Comparison of ENCODE assay signal across 13 mouse cellular contexts in the genomic region with DNA sequence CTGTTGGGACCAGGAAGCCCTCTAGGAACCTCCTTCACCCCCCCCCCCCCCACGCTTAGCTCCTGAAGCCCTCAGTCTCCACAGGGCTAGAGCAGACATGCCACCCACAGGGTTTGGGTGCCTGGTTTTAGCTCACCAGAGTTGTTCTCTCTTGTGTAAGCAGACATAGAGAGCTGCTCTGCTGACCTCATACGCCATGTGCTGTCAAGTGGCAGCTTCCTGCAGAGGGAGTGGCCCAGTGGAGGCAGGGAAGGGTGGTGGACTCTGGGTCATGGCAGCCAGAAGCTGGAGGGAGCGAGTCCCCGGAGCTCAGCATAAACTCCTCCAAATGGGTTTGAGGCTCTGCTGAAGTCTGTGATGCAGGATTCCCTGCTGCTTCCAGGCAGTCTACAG. TPM values are rescaled to one million over a fixed set of nuclear protein-coding genes. Genes with fewer than 3 reads are reported as not detected.
DNase-seq lines count a peak whose midpoint lies in the region; ATAC-seq and TF ChIP-seq lines count a peak whose summit lies in the region.
"Had no signal": no experiment of that assay in that cellular context is flagged by ENCODE, and none has a peak within 500 bp of the region (broad histone marks: within the 10 kb centered on the region; RNA-seq: fewer than 3 reads in every experiment).

No protein-coding gene starts in this region.

- intact Hi-C loops in left cerebral cortex, postnatal 14 days (cut with DNase I), result no loop called here

- H3K27me3 ChIP-seq in heart, embryonic 12.5 days (replicated peaks), result peaks cover 26% of the 10 kb centered on the region
- H3K27me3 ChIP-seq in embryonic facial prominence, embryonic 10.5 days (replicated peaks; ENCODE audit: low read depth, poor library complexity, severe bottlenecking), result peaks cover 42% of the 10 kb centered on the region
- H3K27me3 ChIP-seq in thymus, adult 2 months (ENCODE audit: control insufficient read depth, insufficient read depth, low read length), result no peaks in the 10 kb centered on the region

- H3K4me1 ChIP-seq in heart, embryonic 12.5 days (replicated peaks), result peaks cover 11% of the 10 kb centered on the region
- peaks cover 24% of the 10 kb centered on the region for H3K4me1 ChIP-seq in embryonic facial prominence, embryonic 10.5 days
- no peaks in the 10 kb centered on the region; the same call in 1 of the 2 replicates for H3K4me1 ChIP-seq in thymus, adult 2 months (replicated peaks; ENCODE audit: control insufficient read depth, insufficient read depth, low read length)
- H3K4me1 ChIP-seq: embryonic facial prominence, embryonic 13.5 days had no signal

- no peak overlapping the region for H3K9ac ChIP-seq in heart, embryonic 12.5 days
- H3K9ac ChIP-seq: embryonic facial prominence, embryonic 13.5 days had no signal

- no peaks in the 10 kb centered on the region for H3K9me3 ChIP-seq in heart, embryonic 12.5 days (replicated peaks)
- no peaks in the 10 kb centered on the region for H3K9me3 ChIP-seq in embryonic facial prominence, embryonic 10.5 days
- H3K9me3 ChIP-seq: embryonic facial prominence, embryonic 13.5 days had no signal

- no peak for ATAC-seq in heart, embryonic 12.5 days (ENCODE audit: insufficient number of reproducible peaks, low FRiP score)
- ATAC-seq: activated CD4-positive, CD25-positive, alpha-beta regulatory T cell, adult 4 months had no signal

- TF ChIP-seq POLR2A in thymus, adult 2 months (IDR thresholded peaks at IDR 0.05; ENCODE audit: control insufficient read depth, extremely low read depth, insufficient read depth, low read length, poor library complexity), result no peak

- H3K27ac ChIP-seq in heart, embryonic 12.5 days (ENCODE audit: poor library complexity, severe bottlenecking), result no peak overlapping the region
- peak overlapping the region; percentile 11 for H3K27ac ChIP-seq in embryonic facial prominence, embryonic 10.5 days (replicated peaks)
- H3K27ac ChIP-seq in thymus, adult 2 months (ENCODE audit: control insufficient read depth, insufficient read depth, low read length), result no peak overlapping the region; the same call in 1 of the 2 replicates
- H3K27ac ChIP-seq: embryonic facial prominence, embryonic 13.5 days had no signal

- no peak overlapping the region for H3K4me2 ChIP-seq in heart, embryonic 12.5 days
- H3K4me2 ChIP-seq: embryonic facial prominence, embryonic 13.5 days had no signal

- 59% methylated on average over 4 of the region's 4 CpGs for WGBS in heart, embryonic 12.5 days
- 62% methylated on average over 4 of the region's 4 CpGs for WGBS in embryonic facial prominence, embryonic 10.5 days
- 87% methylated on average over 4 of the region's 4 CpGs for WGBS in thymus, adult 2 months

- no peak for TF ChIP-seq CTCF in thymus, adult 2 months (IDR thresholded peaks at IDR 0.05; ENCODE audit: borderline replicate concordance, control insufficient read depth, extremely low read depth, insufficient read depth, low read length, poor library complexity)

- peak; percentile 49 to 57 for DNase-seq in heart, adult 18-20 months
- DNase-seq in embryonic facial prominence, embryonic 10.5 days (ENCODE audit: low spot score), result no peak
- peak; percentile 33 to 74 for DNase-seq in kidney, postnatal 25 days
- peak; percentile 82 for DNase-seq in lung, postnatal 10 days
- no peak for DNase-seq in thymus, adult 2 months
- DNase-seq in left cerebral cortex, postnatal 14 days (ENCODE audit: low spot score in 2 of 2), result no peak
- no peak for DNase-seq in right cerebral cortex, postnatal 36 days (ENCODE audit: low spot score in 2 of 2)
- DNase-seq: left cerebral cortex, postnatal 4 days; thymus, postnatal 4 days had no signal

- no peaks in the 10 kb centered on the region for H3K36me3 ChIP-seq in heart, embryonic 12.5 days
- H3K36me3 ChIP-seq in embryonic facial prominence, embryonic 10.5 days (replicated peaks), result no peaks in the 10 kb centered on the region
- H3K36me3 ChIP-seq in thymus, adult 2 months (ENCODE audit: control insufficient read depth, insufficient read depth, low read length), result no peaks in the 10 kb centered on the region
- H3K36me3 ChIP-seq: embryonic facial prominence, embryonic 13.5 days had no signal

- H3K4me3 ChIP-seq in heart, embryonic 12.5 days, result no peak overlapping the region
- no peak overlapping the region for H3K4me3 ChIP-seq in embryonic facial prominence, embryonic 10.5 days
- H3K4me3 ChIP-seq in thymus, adult 2 months (ENCODE audit: control insufficient read depth, insufficient read depth, low read length), result no peak overlapping the region
- H3K4me3 ChIP-seq: embryonic facial prominence, embryonic 13.5 days had no signal

RNA-seq across cellular contexts. Expression of gene Irf8, which starts 7.7 kb away (rescaled TPM):
- 1 to 10 TPM; 4.8 to 6.9 TPM for total RNA-seq in heart, adult 18-20 months (2021)
- polyA plus RNA-seq in heart, embryonic 12.5 days (2016; fragmentation: Nextera tagmentation; extraction: Ambion mirVana), result 4.9 and 5.6 TPM in 2 replicates
- 4.6 and 5.8 TPM in 2 replicates for polyA plus RNA-seq in embryonic facial prominence, embryonic 10.5 days (2016; fragmentation: Nextera tagmentation; extraction: Ambion mirVana)
- 105 and 109 TPM in 2 replicates for polyA plus RNA-seq in thymus, adult 2 months (2012; rRNA removed)
- total RNA-seq in left cerebral cortex, postnatal 14 days (2021), result 1 to 10 TPM; 3.9 to 5.2 TPM
- polyA plus RNA-seq: C2C12 had no signal

Comparison
In these comparisons a context has a peak if more than half of its experiments do, and no peak if none do; other contexts are left out.
1. DNase-seq: peak in heart, adult 18-20 months (2 of 2), kidney, postnatal 25 days (2 of 2) and lung, postnatal 10 days (single experiment); none in embryonic facial prominence, embryonic 10.5 days (single experiment), thymus, adult 2 months (single experiment), left cerebral cortex, postnatal 14 days (0 of 2) and right cerebral cortex, postnatal 36 days (0 of 2).
2. RNA of gene Irf8, which starts 7.7 kb away (polyA plus RNA-seq): 105 to 109 TPM in thymus, adult 2 months; 4.9 to 5.6 TPM in heart, embryonic 12.5 days and 4.6 to 5.8 TPM in embryonic facial prominence, embryonic 10.5 days; every median in the first group is over 10 times any median in the second.